Mouse (Mus musculus): Measurements from ENCODE around the gene Ovol2. TPM values are rescaled to one million over a fixed set of nuclear protein-coding genes. Genes with fewer than 3 reads are reported as not detected.

Ovol2 gene
- total RNA-seq, 2 experiments from 2014 or later = not detected

DNA sequence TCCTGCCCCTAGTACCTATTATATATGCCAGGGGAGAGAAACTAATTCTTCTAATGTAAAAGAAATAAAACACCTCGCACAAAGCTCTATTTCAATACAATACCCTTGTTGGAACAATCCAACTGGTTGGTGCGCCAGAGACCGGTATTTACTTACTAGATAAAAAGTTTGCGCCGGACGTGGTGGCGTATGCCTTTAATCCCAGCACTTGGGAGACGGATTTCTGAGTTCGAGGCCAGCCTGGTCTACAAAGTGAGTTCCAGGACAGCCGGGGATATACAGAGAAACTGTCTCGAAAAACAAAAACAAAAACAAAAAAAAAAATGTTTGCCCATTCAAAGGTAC lies 62.7 kb downstream of the Ovol2 start:
- ATAC-seq (ENCODE audit: poor library complexity, severe bottlenecking) = no peak

DNA sequence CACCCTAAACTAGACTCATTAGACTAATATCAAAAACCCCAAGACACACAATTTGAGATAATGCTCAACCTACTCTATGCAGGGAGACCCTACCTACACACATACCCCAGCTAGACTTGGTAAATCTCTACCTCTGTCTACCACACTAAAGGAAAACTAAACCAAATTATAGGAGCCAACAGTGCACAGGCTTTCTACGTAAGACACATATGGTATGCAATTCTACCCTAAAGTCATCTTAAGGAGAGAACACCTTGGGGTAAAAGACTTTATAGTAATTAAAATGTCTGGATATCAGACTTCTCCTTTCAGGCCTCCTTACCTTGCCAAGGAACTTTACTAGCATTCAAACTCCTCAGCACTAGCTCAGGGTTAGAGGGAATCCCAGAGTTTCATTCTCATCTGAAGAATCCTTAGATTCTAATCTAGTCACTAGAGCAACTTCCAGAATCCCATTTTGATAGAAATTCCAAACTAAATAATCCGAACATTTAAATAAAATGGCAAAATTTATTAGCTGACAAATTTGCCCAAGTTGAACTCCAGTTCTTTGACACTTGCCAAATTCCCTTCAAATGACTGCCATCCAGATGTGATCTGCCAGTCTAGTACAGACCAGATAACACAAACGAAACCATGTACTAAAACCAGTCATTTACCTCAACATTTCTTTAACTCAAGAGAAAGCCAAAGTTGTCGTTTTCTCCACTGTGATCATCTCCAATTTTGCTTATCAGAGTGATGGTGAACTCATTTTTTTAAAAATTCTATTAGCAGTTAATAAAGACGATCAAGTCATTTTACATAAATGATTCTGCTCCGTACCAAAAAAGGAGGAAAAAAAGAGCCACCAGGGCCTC lies 63.3 kb downstream of the Ovol2 start:
- no peak for ATAC-seq (ENCODE audit: poor library complexity, severe bottlenecking)

DNA sequence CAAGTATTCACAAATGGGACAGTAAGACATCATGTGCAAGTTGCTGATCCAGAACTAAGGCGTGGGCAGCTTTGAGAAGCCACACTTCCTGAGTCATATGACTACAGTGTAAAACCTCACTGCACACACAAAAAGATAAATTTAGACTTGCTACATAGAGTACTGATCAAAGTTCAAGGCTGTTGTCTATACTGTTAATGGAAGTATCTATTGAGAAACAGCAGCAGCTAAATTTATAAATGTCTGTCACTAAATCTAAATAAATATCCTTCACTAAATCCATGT lies 64.3 kb downstream of the Ovol2 start:
- ATAC-seq (ENCODE audit: poor library complexity, severe bottlenecking) = no peak

DNA sequence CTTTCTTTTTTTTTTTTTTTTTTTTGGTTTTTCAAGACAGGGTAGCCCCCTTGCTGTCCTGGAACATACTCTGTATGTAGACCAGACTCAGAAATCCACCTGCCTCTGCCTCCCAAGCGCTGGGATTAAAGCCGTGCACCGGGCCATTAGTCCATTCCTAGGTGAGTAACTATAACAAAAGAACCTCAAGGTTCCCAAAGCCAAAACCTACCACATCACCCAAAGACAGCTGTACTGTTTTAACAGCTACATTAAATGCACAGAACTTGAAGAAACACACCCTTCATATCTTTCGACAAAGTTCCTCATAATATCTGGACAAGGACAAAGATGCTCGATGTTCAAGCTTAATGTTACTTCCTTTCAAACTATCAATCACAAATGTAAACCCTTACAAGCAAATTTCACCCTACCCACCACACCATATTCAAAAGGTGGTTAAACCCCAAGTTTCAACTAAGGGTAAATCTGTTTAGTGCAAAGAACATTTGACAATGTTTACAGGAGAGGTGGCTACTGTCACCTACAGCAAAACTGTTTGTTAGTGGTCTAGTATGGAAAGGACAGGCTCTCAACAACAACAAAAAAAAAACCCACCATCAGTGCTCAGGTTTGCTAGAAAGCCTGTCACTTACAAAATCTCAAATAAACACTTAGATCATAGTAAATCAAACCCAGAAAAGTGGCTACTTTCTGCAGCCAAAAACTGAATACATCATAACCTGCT lies 64.8 kb downstream of the Ovol2 start:
- ATAC-seq (ENCODE audit: poor library complexity, severe bottlenecking) = no peak

DNA sequence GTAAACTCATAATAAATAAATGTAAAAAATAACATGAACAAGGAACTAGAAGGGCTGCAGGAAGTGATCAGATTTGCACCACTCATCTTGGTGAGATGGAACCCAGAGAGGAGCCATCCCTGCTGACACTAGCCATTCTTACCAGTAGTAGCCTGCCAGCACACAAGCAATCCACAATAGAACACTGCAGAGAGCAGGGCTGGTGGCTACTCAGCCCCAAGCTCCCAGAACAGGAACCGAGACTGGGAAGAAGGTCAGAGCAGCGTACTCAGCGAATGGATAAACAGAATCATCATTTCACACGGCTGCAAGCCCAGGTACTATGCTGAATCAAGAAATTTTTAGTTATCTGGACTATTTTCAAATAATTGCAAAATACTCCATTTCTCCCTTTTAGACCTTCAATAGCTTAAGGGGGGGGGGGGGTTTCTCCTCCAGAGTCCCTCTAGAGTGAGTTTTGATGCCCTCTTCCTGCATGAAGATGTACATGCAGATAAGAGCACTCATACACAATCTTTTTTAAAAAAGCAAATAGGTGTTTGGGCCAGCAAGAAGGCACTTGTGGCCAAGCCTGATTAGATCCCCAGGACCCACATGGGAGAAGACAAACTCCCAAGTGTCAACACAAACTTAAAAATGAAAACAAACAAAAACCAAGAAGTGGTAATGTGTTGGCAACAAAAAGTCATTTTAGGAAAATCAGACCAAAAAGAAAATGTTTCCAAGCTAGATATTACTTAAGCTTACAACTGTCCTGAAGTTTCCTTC lies 65.8 kb downstream of the Ovol2 start:
- ATAC-seq (ENCODE audit: poor library complexity, severe bottlenecking) = peak; percentile 26

DNA sequence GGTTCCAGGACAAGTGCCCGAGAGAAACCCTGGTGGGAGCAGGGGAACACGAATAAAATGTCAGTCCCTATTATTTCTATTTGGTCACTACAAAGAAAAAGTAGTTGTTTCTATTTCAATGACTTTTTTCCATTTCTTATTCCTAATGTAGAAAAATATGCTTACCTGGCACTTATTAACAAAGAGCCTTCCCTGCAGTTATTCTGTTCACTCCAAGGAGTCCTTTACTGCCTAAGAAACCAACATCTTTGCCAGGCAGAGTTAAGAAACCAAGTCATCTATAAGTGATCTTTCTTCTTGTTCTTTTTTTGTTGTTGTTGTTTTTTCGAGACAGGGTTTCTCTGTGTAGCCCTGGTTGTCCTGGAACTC lies 66.8 kb downstream of the Ovol2 start:
- ATAC-seq (ENCODE audit: poor library complexity, severe bottlenecking) = no peak

DNA sequence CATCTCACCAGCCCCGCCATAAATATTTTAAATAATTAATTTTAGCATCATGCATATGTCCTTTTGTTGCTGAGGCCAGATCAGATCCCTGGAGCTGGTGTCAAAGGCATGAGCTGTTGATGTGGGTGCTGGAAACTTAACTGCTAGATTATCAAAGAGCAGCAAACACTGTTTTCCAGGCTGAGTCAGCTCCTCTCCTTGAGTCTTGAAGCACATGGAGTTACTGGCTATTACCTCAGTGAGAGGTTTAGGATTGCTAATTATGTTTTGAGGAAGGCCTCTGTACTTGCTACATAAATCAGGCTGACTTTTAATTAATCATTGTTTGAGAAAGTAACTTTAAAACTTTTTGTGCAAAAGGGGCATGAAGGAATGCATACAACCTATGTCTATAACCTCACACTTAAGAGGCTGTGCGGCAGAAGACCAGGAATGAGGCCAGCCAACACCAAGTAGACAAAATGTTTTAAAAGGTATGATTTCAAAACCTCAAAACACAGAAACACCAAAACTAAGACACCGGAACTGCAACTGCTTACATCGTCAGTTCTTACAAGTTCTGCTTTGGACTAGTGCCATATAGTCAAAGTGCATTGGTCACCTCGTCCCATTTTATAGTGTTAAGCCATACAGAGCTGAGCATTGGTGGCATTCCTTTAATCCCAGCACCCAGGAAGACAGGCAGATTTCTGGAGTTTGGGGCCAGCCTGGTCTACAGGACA lies 67.4 kb downstream of the Ovol2 start:
- ATAC-seq (ENCODE audit: poor library complexity, severe bottlenecking) = peak; percentile 63

DNA sequence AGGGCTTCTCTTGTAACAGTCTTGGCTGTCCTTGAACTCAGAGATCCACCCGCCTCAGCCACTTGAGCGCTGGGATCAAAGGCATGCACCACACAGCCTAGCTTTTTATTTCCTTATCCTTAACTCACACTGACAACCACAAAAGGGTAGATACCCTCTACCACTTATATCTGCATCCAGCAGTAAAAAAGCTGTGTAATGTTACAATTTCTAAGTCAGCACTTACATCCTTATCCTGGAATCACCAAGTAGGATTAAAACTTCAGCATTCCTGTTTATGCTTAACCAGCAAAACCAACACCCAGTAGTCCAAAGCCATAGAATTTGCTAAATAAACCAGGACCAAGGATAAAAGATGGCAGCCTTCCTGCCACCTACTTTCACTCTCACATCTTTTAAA lies 69.1 kb downstream of the Ovol2 start:
- ATAC-seq (ENCODE audit: poor library complexity, severe bottlenecking) = no peak

Other genes starting within 250 kb of the Ovol2 start
- gene Mgme1, start 61.5 kb downstream of the Ovol2 start, total RNA-seq (2015) = 6.8 and 9.4 TPM in 2 replicates
- gene Mgme1, start 61.5 kb downstream of the Ovol2 start, total RNA-seq (2017) = 12.8 and 13.2 TPM in 2 replicates
- gene Snx5, start 61.2 kb downstream of the Ovol2 start, total RNA-seq (2015) = 145 and 164 TPM in 2 replicates
- gene Snx5, start 61.2 kb downstream of the Ovol2 start, total RNA-seq (2017) = 178 and 195 TPM in 2 replicates
- 36.6 and 44.1 TPM in 2 replicates for gene Kat14, start 36.8 kb upstream of the Ovol2 start, total RNA-seq (2015)
- 22.0 and 24.2 TPM in 2 replicates for gene Kat14, start 36.8 kb upstream of the Ovol2 start, total RNA-seq (2017)
- not detected in 2 replicates for gene Pet117, start 36.9 kb upstream of the Ovol2 start, total RNA-seq (2015)
- gene Pet117, start 36.9 kb upstream of the Ovol2 start, total RNA-seq (2017) = not detected in 2 replicates
- 0.09 TPM in 1 of 2 replicates, not detected in the other for gene Dzank1, start 195.3 kb upstream of the Ovol2 start, total RNA-seq (2015)
- not detected in 2 replicates for gene Dzank1, start 195.3 kb upstream of the Ovol2 start, total RNA-seq (2017)
- 8.2 and 11.4 TPM in 2 replicates for gene Polr3f, start 195.6 kb upstream of the Ovol2 start, total RNA-seq (2015)
- 19.5 and 20.5 TPM in 2 replicates for gene Polr3f, start 195.6 kb upstream of the Ovol2 start, total RNA-seq (2017)
- 7.6 and 10.9 TPM in 2 replicates for gene Rbbp9, start 218.7 kb upstream of the Ovol2 start, total RNA-seq (2015)
- gene Rbbp9, start 218.7 kb upstream of the Ovol2 start, total RNA-seq (2017) = 4.5 and 8.0 TPM in 2 replicates
- gene Sec23b, start 224.1 kb upstream of the Ovol2 start, total RNA-seq (2015) = 26.6 and 36.8 TPM in 2 replicates
- gene Sec23b, start 224.1 kb upstream of the Ovol2 start, total RNA-seq (2017) = 79.4 and 84.4 TPM in 2 replicates